ENCODE assay signal across 5 mouse cellular contexts in genomic region chr5:105068356-105068755, GRCm38 (mm10).
A peak's percentile ranks its signal among the peaks of the same experiment; 100 is the strongest.
DNase-seq lines count a peak whose midpoint lies in the region; TF ChIP-seq lines count a peak whose summit lies in the region.
"Not testable (repeated sequence)": the region's sequence is repeated elsewhere in the genome, so short reads cannot be mapped to it uniquely, and the experiment has no call there.

No protein-coding gene starts in this region.

- H3K36me3 ChIP-seq in thymus, adult 2 months (ENCODE audit: control insufficient read depth, insufficient read depth, low read length): not testable (repeated sequence)

- not testable (repeated sequence) for H3K4me3 ChIP-seq in thymus, adult 2 months (ENCODE audit: control insufficient read depth, insufficient read depth, low read length)

- H3K4me1 ChIP-seq in thymus, adult 2 months (replicated peaks; ENCODE audit: control insufficient read depth, insufficient read depth, low read length): not testable (repeated sequence)

- H3K27me3 ChIP-seq in thymus, adult 2 months (ENCODE audit: control insufficient read depth, insufficient read depth, low read length): not testable (repeated sequence)

- not testable (repeated sequence) for TF ChIP-seq POLR2A in thymus, adult 2 months (IDR thresholded peaks at IDR 0.05; ENCODE audit: control insufficient read depth, extremely low read depth, insufficient read depth, low read length, poor library complexity)

- not testable (repeated sequence) for TF ChIP-seq CTCF in thymus, adult 2 months (IDR thresholded peaks at IDR 0.05; ENCODE audit: borderline replicate concordance, control insufficient read depth, extremely low read depth, insufficient read depth, low read length, poor library complexity)

- DNase-seq in naive thymus-derived CD4-positive, alpha-beta T cell, adult 2 months (ENCODE audit: low read depth): peak; percentile 27
- peak; percentile 65 for DNase-seq in thymus, adult 2 months
- peak; percentile 63 to 65 for DNase-seq in thymus, postnatal 10 days (ENCODE audit: low spot score in 2 of 2)
- DNase-seq in thymus, postnatal 25 days: peak; percentile 73
- peak; percentile 60 for DNase-seq in thymus, postnatal 4 days

- not testable (repeated sequence) for H3K27ac ChIP-seq in thymus, adult 2 months (ENCODE audit: control insufficient read depth, insufficient read depth, low read length)
